Mouse (Mus musculus) kidney, embryonic 14.5 days (tissue): Measurements from ENCODE around the gene Nmnat2. TPM values are rescaled to one million over a fixed set of nuclear protein-coding genes. Genes with fewer than 3 reads are reported as not detected.

ENCODE experiments used
- ATAC-seq: fragments of 200-750 bp; cut with Nextera tagmentation; 2 replicates; pipeline ENCODE4 v1.8.0; 2017; ENCODE audit warnings: moderate number of reproducible peaks, mild to moderate bottlenecking, moderate TSS enrichment, moderate library complexity; ENCODE audit not compliant: low FRiP score, low TSS enrichment
- H3K27ac ChIP-seq: fragments of 300-500 bp; sonication (generic); 2 replicates; pipeline ENCODE4 v1.5.1; 2014; ENCODE audit warnings: low read depth, mild to moderate bottlenecking, low read length, moderate library complexity, mixed read lengths
- H3K27me3 ChIP-seq: fragments of 300-500 bp; sonication (generic); 2 replicates; pipeline ENCODE4 v1.6.1; 2014; ENCODE audit warnings: mild to moderate bottlenecking, low read length; ENCODE audit not compliant: control insufficient read depth, insufficient read depth
- H3K36me3 ChIP-seq: fragments of 300-500 bp; sonication (generic); 2 replicates; pipeline ENCODE4 v1.6.1; 2014; ENCODE audit warnings: low read length, mixed read lengths; ENCODE audit not compliant: control insufficient read depth, insufficient read depth
- H3K4me1 ChIP-seq: fragments of 300-500 bp; sonication (generic); 2 replicates; pipeline ENCODE4 v1.6.1; 2014; ENCODE audit warnings: low read length, mixed read lengths; ENCODE audit not compliant: control insufficient read depth, insufficient read depth
- H3K4me2 ChIP-seq: fragments of 300-500 bp; sonication (generic); replicated peaks from 2 replicates; pipeline ENCODE4 v1.6.1; 2014; ENCODE audit warnings: low read depth, mild to moderate bottlenecking, low read length
- H3K4me3 ChIP-seq: fragments of 300-500 bp; sonication (generic); 2 replicates; pipeline ENCODE4 v1.5.1; 2014; ENCODE audit warnings: mild to moderate bottlenecking, low read length
- H3K9ac ChIP-seq: fragments of 300-500 bp; sonication (generic); 2 replicates; pipeline ENCODE4 v1.6.1; 2014; ENCODE audit warnings: low read depth, mild to moderate bottlenecking, low read length, moderate library complexity
- H3K9me3 ChIP-seq: fragments of 300-500 bp; sonication (generic); 2 replicates; pipeline ENCODE4 v1.6.1; 2016; ENCODE audit warnings: low read length; ENCODE audit not compliant: control insufficient read depth
- WGBS: fragments of 180-500 bp; shearing (Covaris S2); extraction: QIAGEN DNeasy Blood & Tissue Kit; methylation state at CpG from one replicate; pipeline ENCODE4 v1.1.7; 2014; 5-methylcytosine and 5-hydroxymethylcytosine counted together
- polyA plus RNA-seq: library from polyadenylated mRNA; unstranded; fragments of >200 nt; fragmentation: Nextera tagmentation; extraction: Ambion mirVana; gene quantifications from 2 replicates; pipeline ENCODE4 v1.2.1, GENCODE M21; 2014

The Nmnat2 gene
- 0.79 and 0.93 TPM in 2 replicates for polyA plus RNA-seq

DNA sequence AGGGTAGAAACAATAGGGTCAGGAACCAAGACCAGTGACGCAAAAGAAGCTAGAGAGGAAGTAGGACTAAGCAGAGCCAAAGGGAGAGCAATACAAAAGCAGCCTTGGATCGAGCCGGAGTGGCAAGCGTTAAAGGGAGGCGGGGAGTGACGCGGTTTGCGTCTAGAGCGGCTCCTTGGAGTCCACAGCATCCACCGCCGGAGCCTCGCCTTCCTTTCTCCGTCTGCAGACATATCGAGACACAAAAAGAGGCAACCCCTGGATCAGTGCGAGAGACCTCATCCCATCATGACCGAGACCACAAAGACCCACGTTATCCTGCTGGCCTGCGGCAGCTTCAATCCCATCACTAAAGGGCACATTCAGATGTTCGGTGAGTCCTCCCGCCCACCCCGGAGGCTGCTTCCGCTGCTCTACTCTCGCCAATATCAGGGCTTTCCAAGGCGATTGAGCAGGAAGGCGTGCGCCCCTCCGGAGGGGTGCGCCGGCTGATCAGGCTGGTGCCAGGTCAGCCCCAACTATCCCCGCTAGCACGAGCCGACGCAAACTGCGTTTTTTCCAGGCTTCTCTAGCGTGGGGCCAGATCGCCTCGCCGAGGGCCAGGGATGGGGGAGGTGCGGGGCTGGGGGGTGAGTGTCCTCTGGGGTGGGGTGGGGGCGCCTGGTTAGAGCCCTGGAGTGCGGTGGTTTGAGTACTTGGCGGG is at the start of gene Nmnat2:
Gene Nmnat2 (plus strand): TSS at position 173 of the 703 bp plus-strand sequence.
- H3K4me1 ChIP-seq = peaks cover 9% of the 10 kb centered on the region
- WGBS = under 1% methylated on average over 42 of the region's 42 CpGs
- no peaks in the 10 kb centered on the region for H3K9me3 ChIP-seq
- 0 out of 2 replicates have a peak, but pooled peaks have one; percentile 32 for ATAC-seq
- H3K4me2 ChIP-seq = peak within 1 kb of the TSS; percentile 58
- H3K4me3 ChIP-seq = peak within 1 kb of the TSS; percentile 44
- peaks cover 36% of the 10 kb centered on the region for H3K27me3 ChIP-seq
- no peak within 1 kb of the TSS for H3K9ac ChIP-seq
- H3K27ac ChIP-seq = no peak within 1 kb of the TSS
- no peaks in the 10 kb centered on the region for H3K36me3 ChIP-seq

- WGBS = 67% methylated on average over 6 of the region's 6 CpGs
- H3K9ac ChIP-seq = no peak overlapping the region
- no peak overlapping the region for H3K4me2 ChIP-seq
- no peak overlapping the region for H3K4me3 ChIP-seq
- ATAC-seq = no peak
- H3K4me1 ChIP-seq = peaks cover 6% of the 10 kb centered on the region; the same call in 1 of the 2 replicates
- H3K27ac ChIP-seq = no peak overlapping the region
- no peaks in the 10 kb centered on the region for H3K27me3 ChIP-seq
- H3K9me3 ChIP-seq = no peaks in the 10 kb centered on the region
- no peaks in the 10 kb centered on the region for H3K36me3 ChIP-seq
Observed at GRCm38 (mm10) chr1:152913483-152914460, 41.0 kb upstream of the Nmnat2 start.

- Histone ChIP-seq H3K4me2 (no peak overlapping the region), H3K4me3 (no peak overlapping the region), H3K36me3 (no peaks in the 10 kb centered on the region), H3K9ac (no peak overlapping the region), H3K27me3 (no peaks in the 10 kb centered on the region), H3K4me1 (peaks cover 6% of the 10 kb centered on the region; the same call in 1 of the 2 replicates), H3K9me3 (no peaks in the 10 kb centered on the region), H3K27ac (no peak overlapping the region)
- WGBS = 35% methylated on average over 5 of the region's 5 CpGs
- ATAC-seq = no peak
Observed at GRCm38 (mm10) chr1:152915766-152916165, 39.0 kb upstream of the Nmnat2 start.

DNA sequence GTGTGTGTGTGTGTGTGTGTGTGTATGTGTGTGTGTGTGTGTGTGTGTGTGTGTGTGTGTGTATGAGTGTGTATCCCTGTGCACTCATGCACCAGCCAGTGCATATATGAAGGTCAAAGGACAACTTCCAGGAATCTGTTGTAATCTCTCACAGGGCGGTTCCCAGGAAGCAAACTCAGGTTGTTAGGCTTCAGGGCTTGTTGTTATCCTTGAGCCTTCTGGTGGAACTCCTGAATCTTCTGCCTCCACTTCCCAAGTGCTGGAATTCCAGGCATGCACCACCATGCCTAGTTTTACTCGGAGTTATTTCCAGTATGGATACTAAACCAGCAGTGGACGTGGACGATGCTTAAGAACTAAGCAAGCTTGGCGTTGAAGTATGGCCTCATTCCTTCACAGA is 37.9 kb upstream of the Nmnat2 start:
- H3K27ac ChIP-seq = no peak overlapping the region
- H3K4me1 ChIP-seq = peaks cover 6% of the 10 kb centered on the region; the same call in 1 of the 2 replicates
- no peak overlapping the region for H3K9ac ChIP-seq
- 84% methylated on average over 5 of the region's 5 CpGs for WGBS
- H3K9me3 ChIP-seq = no peaks in the 10 kb centered on the region
- H3K36me3 ChIP-seq = no peaks in the 10 kb centered on the region
- no peaks in the 10 kb centered on the region for H3K27me3 ChIP-seq
- H3K4me3 ChIP-seq = no peak overlapping the region
- ATAC-seq = no peak
- H3K4me2 ChIP-seq = no peak overlapping the region

DNA sequence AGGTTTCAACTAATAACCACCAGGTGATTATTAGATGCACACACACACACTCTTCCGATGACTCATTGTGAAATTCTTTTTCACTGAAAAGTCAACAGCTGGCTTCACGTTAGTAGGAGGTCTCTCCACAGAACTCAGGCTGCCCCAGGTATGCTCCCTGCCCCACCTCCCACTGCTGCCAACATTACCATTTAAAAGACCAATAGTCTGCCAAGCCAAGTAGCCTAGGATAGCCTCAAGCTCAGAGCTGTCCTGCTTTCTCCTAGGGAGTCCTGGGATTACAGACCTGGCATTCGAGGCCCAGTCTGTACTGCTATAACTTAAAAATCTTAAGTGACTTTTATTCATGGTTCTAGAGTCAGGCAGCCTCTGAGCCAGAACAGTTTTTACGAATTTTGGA is 37.2 kb upstream of the Nmnat2 start:
- Histone ChIP-seq H3K27ac (no peak overlapping the region), H3K27me3 (no peaks in the 10 kb centered on the region), H3K4me3 (no peak overlapping the region), H3K36me3 (no peaks in the 10 kb centered on the region), H3K4me1 (peaks cover 6% of the 10 kb centered on the region; the same call in 1 of the 2 replicates), H3K9ac (no peak overlapping the region), H3K9me3 (no peaks in the 10 kb centered on the region), H3K4me2 (no peak overlapping the region)
- 68% methylated on average over 4 of the region's 4 CpGs for WGBS
- ATAC-seq = no peak

- no peaks in the 10 kb centered on the region for H3K27me3 ChIP-seq
- H3K36me3 ChIP-seq = no peaks in the 10 kb centered on the region
- H3K9ac ChIP-seq = no peak overlapping the region
- no peak overlapping the region for H3K4me2 ChIP-seq
- no peak overlapping the region for H3K27ac ChIP-seq
- H3K4me1 ChIP-seq = no peaks in the 10 kb centered on the region
- H3K9me3 ChIP-seq = no peaks in the 10 kb centered on the region
- H3K4me3 ChIP-seq = no peak overlapping the region
- no peak for ATAC-seq
- WGBS = 71% methylated on average over 3 of the region's 3 CpGs
Observed at GRCm38 (mm10) chr1:152921786-152922185, 33.0 kb upstream of the Nmnat2 start.

GRCm38 (mm10) chr1:152933962-152934361 is 20.8 kb upstream of the Nmnat2 start:
- Histone ChIP-seq H3K9me3 (no peaks in the 10 kb centered on the region), H3K4me3 (no peak overlapping the region), H3K4me1 (no peaks in the 10 kb centered on the region), H3K9ac (no peak overlapping the region), H3K36me3 (no peaks in the 10 kb centered on the region), H3K27ac (no peak overlapping the region), H3K27me3 (no peaks in the 10 kb centered on the region), H3K4me2 (no peak overlapping the region; the same call in 1 of the 2 replicates)
- 36% methylated on average over 11 of the region's 11 CpGs for WGBS
- ATAC-seq = peak; percentile 81; the same call in 1 of the 2 replicates

DNA sequence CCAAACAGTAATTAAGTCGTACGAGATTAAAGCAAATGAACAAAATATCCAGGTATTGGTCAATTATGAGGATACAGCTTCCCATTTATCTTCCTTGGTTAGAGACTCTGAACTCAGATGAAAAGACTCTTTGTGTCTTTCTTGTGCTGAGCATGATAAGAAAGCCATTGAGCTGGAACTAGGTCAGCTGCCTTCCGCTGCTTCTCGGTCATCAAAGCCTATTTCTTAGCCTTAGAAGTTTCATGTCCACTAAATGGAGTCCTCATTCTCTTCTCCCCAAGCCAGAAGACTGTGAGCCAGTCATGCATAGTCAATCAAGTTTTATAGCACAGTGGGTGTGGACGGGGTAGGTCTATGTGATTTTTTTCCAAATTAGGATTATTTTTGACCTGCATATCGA is 19.3 kb upstream of the Nmnat2 start:
- Histone ChIP-seq H3K4me3 (no peak overlapping the region), H3K9ac (no peak overlapping the region), H3K4me1 (no peaks in the 10 kb centered on the region), H3K36me3 (no peaks in the 10 kb centered on the region), H3K27me3 (no peaks in the 10 kb centered on the region), H3K4me2 (no peak overlapping the region), H3K9me3 (no peaks in the 10 kb centered on the region), H3K27ac (no peak overlapping the region)
- 62% methylated on average over 6 of the region's 6 CpGs for WGBS
- ATAC-seq = no peak
